Mouse (Mus musculus) intestine, postnatal 0 days (tissue): ENCODE data around the gene Tcte2. TPM values are rescaled to one million over a fixed set of nuclear protein-coding genes. Genes with fewer than 3 reads are reported as not detected.

Experiments
- ATAC-seq: fragments of 200-750 bp; cut with Nextera tagmentation; 2 replicates; pipeline ENCODE4 v1.8.0; 2017; ENCODE audit warnings: mild to moderate bottlenecking, moderate TSS enrichment, moderate library complexity
- H3K27ac ChIP-seq: fragments of 300-500 bp; sonication (generic); 2 replicates; pipeline ENCODE4 v1.5.1; 2014; ENCODE audit warnings: mild to moderate bottlenecking, low read depth, low read length, moderate library complexity
- H3K27me3 ChIP-seq: fragments of 300-500 bp; sonication (generic); replicated peaks from 2 replicates; pipeline ENCODE4 v1.6.1; 2014; ENCODE audit warnings: low read length, mixed read lengths; ENCODE audit not compliant: control insufficient read depth, insufficient read depth
- H3K36me3 ChIP-seq: fragments of 300-500 bp; sonication (generic); 2 replicates; pipeline ENCODE4 v1.6.1; 2014; ENCODE audit warnings: mild to moderate bottlenecking, moderate library complexity; ENCODE audit not compliant: control insufficient read depth, insufficient read depth
- H3K4me1 ChIP-seq: fragments of 300-500 bp; sonication (generic); replicated peaks from 2 replicates; pipeline ENCODE4 v1.6.1; 2014; ENCODE audit warnings: antibody characterized with exemption, low read length, mixed read lengths; ENCODE audit not compliant: control insufficient read depth, insufficient read depth
- H3K4me2 ChIP-seq: fragments of 300-500 bp; sonication (generic); replicated peaks from 2 replicates; pipeline ENCODE4 v1.6.1; 2014; ENCODE audit warnings: low read depth, mild to moderate bottlenecking, moderate library complexity
- H3K4me3 ChIP-seq: fragments of 300-500 bp; sonication (generic); 2 replicates; pipeline ENCODE4 v1.5.1; 2014; ENCODE audit warnings: low read depth, low read length
- H3K9ac ChIP-seq: fragments of 300-500 bp; sonication (generic); 2 replicates; pipeline ENCODE4 v1.6.1; 2014; ENCODE audit warnings: mild to moderate bottlenecking, low read depth, low read length
- H3K9me3 ChIP-seq: fragments of 300-500 bp; sonication (generic); 2 replicates; pipeline ENCODE4 v1.6.1; 2016; ENCODE audit warnings: mixed run types; ENCODE audit not compliant: control insufficient read depth
- CTCF ChIP-seq: sonication (generic); IDR thresholded peaks from 2 replicates; pipeline ENCODE4 v1.5.1; 2016; ENCODE audit warnings: low read depth, mild to moderate bottlenecking, control low read depth, antibody characterized with exemption, moderate library complexity
- WGBS: fragments of 180-500 bp; shearing (Covaris S2); extraction: QIAGEN DNeasy Blood & Tissue Kit; methylation state at CpG from one replicate; pipeline ENCODE4 v1.1.7; 2014; 5-methylcytosine and 5-hydroxymethylcytosine counted together
- polyA plus RNA-seq: library from polyadenylated mRNA; unstranded; fragments of >200 nt; fragmentation: Nextera tagmentation; extraction: Ambion mirVana; gene quantifications from 2 replicates; pipeline ENCODE4 v1.2.1, GENCODE M21; 2015

The Tcte2 gene
- polyA plus RNA-seq, 1 experiment from 2014 or later: 1.4 TPM

DNA sequence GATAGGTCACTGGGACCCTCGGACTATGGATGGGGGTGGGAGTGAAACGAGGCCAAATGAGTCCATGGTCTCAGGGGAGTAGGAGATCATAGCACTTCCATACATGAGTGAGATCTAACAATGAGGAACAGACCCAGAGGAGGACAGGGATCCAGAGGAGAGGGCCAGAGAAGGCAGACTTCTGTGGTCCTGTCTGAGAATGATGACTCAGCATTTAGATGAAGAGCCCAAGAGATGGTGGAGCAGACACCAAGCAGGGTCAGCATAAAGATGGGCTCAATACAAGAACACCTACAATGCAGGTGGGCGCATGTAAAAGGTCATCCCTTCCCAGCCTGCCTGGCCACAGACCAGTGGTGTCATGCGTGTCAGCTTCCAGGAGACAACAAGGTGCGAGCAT, 41.4 kb downstream of the Tcte2 start:
- no peak for ATAC-seq
- no peak overlapping the region for H3K9ac ChIP-seq
- H3K4me3 ChIP-seq: no peak overlapping the region
- 92% methylated on average over 5 of the region's 5 CpGs for WGBS
- no peaks in the 10 kb centered on the region for H3K4me1 ChIP-seq
- H3K36me3 ChIP-seq: no peaks in the 10 kb centered on the region
- H3K27ac ChIP-seq: no peak overlapping the region
- no peaks in the 10 kb centered on the region for H3K9me3 ChIP-seq
- no peak overlapping the region for H3K4me2 ChIP-seq
- H3K27me3 ChIP-seq: no peaks in the 10 kb centered on the region
- no peak for TF ChIP-seq CTCF

DNA sequence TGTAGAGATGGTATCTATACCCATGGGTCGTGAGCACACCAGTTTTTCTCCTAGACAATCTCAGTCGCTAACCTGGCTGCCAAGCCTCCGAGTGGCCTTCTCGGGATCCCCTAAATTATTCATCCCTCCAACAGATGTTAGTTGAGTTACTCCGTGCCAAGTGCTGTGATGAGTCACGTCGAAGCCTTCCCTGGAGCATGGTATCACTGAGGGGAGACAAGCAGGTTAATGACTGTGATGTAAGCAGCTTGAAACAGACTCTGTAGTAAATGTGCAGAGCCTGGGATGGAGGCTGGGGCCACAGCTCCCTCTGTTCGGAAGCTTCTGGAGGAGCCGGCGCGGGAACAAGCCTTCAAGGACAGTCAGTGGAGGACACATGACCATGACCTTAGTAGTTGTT, 44.2 kb downstream of the Tcte2 start:
- no peaks in the 10 kb centered on the region for H3K27me3 ChIP-seq
- H3K4me2 ChIP-seq: no peak overlapping the region
- H3K9me3 ChIP-seq: no peaks in the 10 kb centered on the region
- no peaks in the 10 kb centered on the region for H3K36me3 ChIP-seq
- no peak overlapping the region for H3K4me3 ChIP-seq
- H3K27ac ChIP-seq: no peak overlapping the region
- no peak for TF ChIP-seq CTCF
- no peak for ATAC-seq
- no peaks in the 10 kb centered on the region for H3K4me1 ChIP-seq
- WGBS: 81% methylated on average over 11 of the region's 11 CpGs
- no peak overlapping the region for H3K9ac ChIP-seq

DNA sequence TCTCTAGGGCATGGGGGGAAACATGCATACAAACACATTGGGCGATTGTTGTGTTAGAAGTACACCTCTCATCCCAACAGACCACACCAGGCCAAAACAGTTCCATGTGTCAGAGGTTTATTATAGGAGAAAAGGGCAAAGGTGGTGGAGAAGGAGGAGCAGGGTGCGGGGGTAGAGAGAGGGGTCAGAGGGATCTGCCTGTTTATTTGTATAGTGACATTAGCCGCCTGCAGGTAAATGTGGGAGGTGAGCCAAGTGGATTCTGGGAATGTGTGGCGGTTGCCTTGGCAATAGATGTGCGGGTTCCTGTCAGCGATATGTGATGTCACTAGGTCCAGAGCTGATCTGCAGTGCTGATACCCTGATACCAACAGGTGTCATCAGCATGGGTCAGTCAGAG, 45.3 kb downstream of the Tcte2 start:
- no peaks in the 10 kb centered on the region for H3K27me3 ChIP-seq
- H3K4me1 ChIP-seq: no peaks in the 10 kb centered on the region
- H3K9ac ChIP-seq: no peak overlapping the region
- H3K27ac ChIP-seq: no peak overlapping the region
- 71% methylated on average over 6 of the region's 6 CpGs for WGBS
- H3K4me3 ChIP-seq: no peak overlapping the region
- no peak for TF ChIP-seq CTCF
- H3K36me3 ChIP-seq: no peaks in the 10 kb centered on the region
- no peak overlapping the region for H3K4me2 ChIP-seq
- ATAC-seq: no peak; the same call in 1 of the 2 replicates
- H3K9me3 ChIP-seq: no peaks in the 10 kb centered on the region

DNA sequence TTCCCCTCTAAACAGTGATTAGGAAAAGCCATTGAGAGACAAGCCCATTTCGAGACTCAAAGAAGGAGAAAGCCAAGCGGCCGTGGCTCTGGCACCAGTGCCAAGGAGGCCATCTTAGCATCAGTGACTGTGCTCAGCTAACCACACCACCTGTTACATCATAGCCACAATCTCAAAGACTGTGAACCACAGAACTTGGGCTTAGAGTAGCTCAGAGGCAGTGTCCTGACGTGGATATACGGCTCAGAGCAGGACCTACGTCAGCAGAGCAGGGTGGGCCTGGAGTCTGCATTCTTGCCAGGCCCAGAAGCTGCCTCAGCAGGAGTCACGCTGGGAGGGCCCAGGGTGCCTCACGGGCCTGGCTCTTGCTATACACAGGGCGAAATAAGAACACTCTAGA, 46.1 kb downstream of the Tcte2 start:
- no peak overlapping the region for H3K4me3 ChIP-seq
- H3K9ac ChIP-seq: no peak overlapping the region
- H3K9me3 ChIP-seq: no peaks in the 10 kb centered on the region
- no peak overlapping the region for H3K27ac ChIP-seq
- H3K4me2 ChIP-seq: no peak overlapping the region
- H3K36me3 ChIP-seq: no peaks in the 10 kb centered on the region
- 76% methylated on average over 9 of the region's 9 CpGs for WGBS
- H3K27me3 ChIP-seq: no peaks in the 10 kb centered on the region
- ATAC-seq: no peak
- H3K4me1 ChIP-seq: no peaks in the 10 kb centered on the region
- TF ChIP-seq CTCF: no peak

DNA sequence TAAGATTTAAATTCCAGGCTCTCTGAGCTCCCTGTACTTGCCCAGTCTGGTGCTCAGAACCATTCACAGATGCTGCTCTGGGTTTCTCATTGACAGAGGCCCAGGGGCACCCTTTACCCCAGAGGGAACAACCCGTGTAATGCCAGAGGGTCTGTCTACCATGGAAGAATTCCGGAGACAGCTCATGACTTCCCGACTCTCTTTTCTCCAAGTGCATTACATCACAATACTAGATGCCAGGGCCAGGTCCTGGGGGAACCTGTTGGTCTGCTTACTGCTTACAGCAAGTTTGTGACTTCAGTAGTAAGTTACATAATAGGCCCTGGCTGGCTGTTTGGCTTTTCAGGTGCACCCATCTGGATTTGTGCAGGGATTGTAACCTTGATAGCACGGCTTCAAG, 47.0 kb downstream of the Tcte2 start:
- Histone ChIP-seq H3K4me2 (no peak overlapping the region), H3K36me3 (no peaks in the 10 kb centered on the region), H3K9me3 (no peaks in the 10 kb centered on the region), H3K9ac (no peak overlapping the region), H3K4me3 (no peak overlapping the region), H3K27me3 (no peaks in the 10 kb centered on the region), H3K4me1 (no peaks in the 10 kb centered on the region), H3K27ac (no peak overlapping the region)
- no peak for ATAC-seq
- TF ChIP-seq CTCF: no peak
- WGBS: 65% methylated on average over 4 of the region's 4 CpGs

DNA sequence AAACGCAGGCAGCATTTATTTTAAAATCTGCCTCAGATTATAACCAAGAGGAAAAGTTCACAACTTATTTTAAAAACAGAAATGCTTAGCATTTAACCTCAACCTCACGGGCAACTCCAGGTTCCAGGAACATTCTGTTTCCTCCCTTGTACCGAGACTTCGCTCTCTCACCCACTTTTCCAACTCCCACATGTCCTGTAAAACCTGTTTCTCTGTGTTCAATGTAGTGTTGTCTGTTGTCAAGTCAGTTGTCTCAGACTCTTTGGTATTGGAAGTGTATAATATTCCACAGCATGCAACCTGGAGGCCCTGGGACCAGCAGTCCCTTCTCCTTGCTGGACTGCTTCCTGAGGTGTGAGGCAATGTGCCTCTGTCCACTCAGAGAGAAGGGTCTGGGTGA, 47.5 kb downstream of the Tcte2 start:
- no peak for ATAC-seq
- Histone ChIP-seq H3K27ac (no peak overlapping the region), H3K27me3 (no peaks in the 10 kb centered on the region), H3K4me2 (no peak overlapping the region), H3K4me1 (no peaks in the 10 kb centered on the region), H3K9me3 (no peaks in the 10 kb centered on the region), H3K36me3 (no peaks in the 10 kb centered on the region), H3K4me3 (no peak overlapping the region), H3K9ac (no peak overlapping the region)
- 87% methylated on average over 4 of the region's 4 CpGs for WGBS
- TF ChIP-seq CTCF: no peak

DNA sequence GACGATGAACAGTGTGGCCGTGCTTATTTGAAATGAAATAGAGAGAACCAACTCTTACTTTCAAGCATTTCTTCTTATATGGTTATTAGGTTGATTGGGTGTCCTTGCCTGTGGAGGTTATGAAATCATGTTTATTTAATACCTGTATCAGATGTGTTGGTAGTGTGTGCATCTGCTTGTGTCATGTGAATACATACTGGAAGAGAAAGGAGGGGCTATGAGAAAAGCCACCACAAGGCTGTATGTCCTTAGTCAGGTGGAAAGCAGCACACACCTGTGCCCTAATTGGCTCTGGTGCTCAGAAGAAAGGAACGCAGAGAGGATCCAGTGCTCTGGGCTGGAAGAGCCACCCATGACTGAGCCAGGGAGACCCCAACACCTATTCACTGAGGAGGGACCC, 49.1 kb downstream of the Tcte2 start:
- Histone ChIP-seq H3K36me3 (no peaks in the 10 kb centered on the region), H3K4me1 (no peaks in the 10 kb centered on the region), H3K9me3 (no peaks in the 10 kb centered on the region), H3K9ac (no peak overlapping the region), H3K4me3 (no peak overlapping the region), H3K27ac (no peak overlapping the region), H3K4me2 (no peak overlapping the region), H3K27me3 (no peaks in the 10 kb centered on the region)
- no peak for TF ChIP-seq CTCF
- ATAC-seq: no peak
- WGBS: 94% methylated on average over 3 of the region's 3 CpGs
